Mouse (Mus musculus) ES-Bruce4 (cell line): ENCODE results near the gene Pde7b.

Experiments
- CTCF ChIP-seq: IDR thresholded peaks from one replicate; pipeline ENCODE4 v1.8.1; 2011; ENCODE audit warnings: low read depth, low read length
- POLR2A ChIP-seq: IDR thresholded peaks from one replicate; pipeline ENCODE4 v1.8.1; 2011; ENCODE audit warnings: low read length; ENCODE audit not compliant: insufficient read depth

DNA sequence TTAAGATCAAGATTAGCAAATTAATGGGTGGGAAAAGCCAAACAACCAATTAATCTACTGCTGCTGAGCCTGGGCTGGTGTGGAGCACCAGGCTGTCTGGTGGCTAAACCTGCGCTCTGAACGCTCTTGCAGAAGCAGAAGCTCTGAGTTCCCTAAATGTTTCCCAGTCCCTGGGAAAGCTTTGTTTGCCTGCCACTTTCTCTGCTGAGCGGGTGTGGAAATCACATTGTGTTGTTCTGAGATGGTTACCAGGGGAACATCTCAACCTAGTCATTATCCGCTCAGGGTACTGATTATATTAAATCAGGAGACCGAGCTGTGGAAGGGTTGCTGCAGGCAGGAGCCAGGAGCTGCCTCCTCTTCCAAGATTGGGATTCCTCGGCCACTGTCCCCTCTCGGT lies 250.0 kb downstream of the Pde7b start:
- TF ChIP-seq POLR2A (no peak), CTCF (no peak)
